Mouse (Mus musculus): ENCODE measurements around the gene Tsnaxip1. TPM values are rescaled to one million over a fixed set of nuclear protein-coding genes. Genes with fewer than 3 reads are reported as not detected.

The Tsnaxip1 gene
- total RNA-seq (2017) = not detected in 2 replicates

DNA sequence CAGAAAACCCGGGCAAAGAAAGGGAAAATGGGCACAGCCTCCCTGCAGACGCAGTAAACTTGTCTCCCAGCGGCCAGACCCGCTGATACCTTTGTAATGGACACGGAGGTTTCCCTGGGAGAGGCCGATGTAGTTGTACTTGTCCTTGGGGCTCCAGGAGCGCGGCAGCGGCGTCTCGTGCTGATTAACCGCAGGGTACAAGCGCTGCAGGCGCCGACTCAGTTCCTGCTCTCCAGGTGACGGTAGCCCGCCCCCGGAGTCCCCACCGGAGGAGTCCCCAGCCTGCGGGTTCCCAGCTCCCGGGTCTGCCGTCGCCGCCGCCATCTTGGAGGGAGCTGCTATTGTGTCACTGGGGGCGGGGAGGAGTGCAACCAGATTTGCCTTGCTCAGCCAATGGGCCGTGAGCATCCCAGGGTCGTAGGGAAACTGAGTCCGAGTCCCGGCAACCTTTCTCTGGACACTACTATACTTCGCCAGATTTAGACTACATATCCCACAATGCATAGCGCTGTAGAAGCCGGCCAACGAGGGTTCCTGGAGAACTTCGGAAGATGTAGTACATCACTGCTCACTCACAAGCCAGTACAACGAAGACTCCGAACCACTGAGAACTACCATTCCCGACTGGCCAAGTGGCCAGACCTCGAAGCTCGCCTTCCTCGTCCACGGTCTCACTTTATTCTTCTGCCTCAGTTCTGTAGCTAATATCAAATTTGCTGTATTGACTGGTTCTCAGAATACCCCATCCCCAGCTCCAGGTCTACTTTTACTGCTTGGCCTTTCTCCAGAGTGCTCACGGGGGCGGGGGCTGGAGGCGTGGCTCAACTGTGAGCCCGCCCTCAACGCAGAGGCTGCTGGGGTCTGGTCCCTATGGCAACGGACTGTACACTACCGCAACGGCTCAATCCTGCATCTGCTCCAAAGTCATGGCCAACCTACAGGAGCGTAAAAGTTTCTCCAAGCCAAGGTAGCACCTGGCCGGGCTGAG lies at the start of gene Tsnaxip1, which contains the start of gene Ranbp10:
TSS of gene Tsnaxip1 (plus strand) at position 871 of the 988 bp plus-strand sequence.
TSS of gene Ranbp10 (minus strand) at position 490 of the 988 bp plus-strand sequence.
- ATAC-seq (replicated peaks in 1 of 2; ENCODE audit: insufficient read depth in 1 of 2, low FRiP score in 2 of 2, low TSS enrichment in 1 of 2, low read depth in 1 of 2, poor library complexity in 2 of 2, severe bottlenecking in 2 of 2) = peak; percentile 96

DNA sequence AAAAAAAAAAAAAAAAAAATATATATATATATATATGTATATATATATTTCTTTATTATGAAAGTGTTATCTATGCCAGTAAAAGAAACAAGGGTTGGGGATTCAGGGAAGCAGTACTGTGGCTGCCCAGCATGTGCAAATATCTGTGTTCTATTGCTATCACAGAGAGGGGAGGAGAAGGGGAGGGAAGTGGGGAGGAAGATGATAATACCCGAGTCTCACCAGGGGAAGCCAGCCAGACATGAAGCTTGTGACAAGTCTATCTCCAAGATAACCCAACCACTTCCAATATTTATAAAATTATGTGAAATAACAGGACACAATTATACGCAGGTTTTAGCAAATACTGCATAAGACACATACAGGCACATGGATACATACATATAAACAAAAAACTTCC lies 49.7 kb upstream of the Tsnaxip1 start:
- no peak for ATAC-seq (replicated peaks in 1 of 2; ENCODE audit: insufficient read depth in 1 of 2, low FRiP score in 2 of 2, low TSS enrichment in 1 of 2, low read depth in 1 of 2, poor library complexity in 2 of 2, severe bottlenecking in 2 of 2)

DNA sequence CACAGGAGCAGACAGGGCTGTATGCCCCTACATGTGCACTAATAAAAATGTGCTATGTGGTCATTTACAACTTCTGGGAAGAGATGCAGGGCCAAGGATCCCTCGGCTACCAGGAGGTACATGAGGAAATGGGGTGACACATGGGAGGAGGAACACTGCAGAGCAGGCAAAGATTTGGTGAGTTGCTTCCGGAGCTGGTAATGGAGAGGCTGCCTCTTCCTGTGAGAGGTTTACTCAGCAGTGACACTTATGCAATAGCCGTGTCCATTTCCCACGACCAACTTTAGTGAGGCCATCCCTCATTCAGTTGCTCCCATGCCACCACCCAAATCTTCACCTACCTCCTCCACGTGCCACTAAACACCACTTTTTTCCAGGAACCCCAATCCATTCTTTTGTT lies 47.2 kb upstream of the Tsnaxip1 start:
- ATAC-seq (replicated peaks in 1 of 2; ENCODE audit: insufficient read depth in 1 of 2, low FRiP score in 2 of 2, low TSS enrichment in 1 of 2, low read depth in 1 of 2, poor library complexity in 2 of 2, severe bottlenecking in 2 of 2) = no peak

DNA sequence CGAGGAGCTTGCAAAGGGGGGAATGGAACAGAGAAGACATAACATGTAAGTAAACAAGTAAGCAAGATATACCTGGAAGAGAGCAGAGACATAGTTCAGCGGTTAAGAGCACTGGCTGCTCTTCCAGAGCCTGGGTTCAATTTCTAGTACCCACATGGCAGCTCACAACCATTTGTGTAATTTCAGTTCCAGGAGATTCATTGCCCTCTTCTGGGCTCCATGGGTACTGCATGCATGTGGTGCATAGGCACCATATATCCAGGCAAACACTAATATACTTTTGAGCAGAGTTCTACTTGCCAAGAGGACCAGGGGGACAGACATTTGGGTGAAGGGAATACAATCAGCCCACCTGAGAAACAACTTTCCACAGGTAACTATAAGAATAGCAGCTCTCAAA lies 39.3 kb upstream of the Tsnaxip1 start:
- peak; percentile 44 to 58; a peak in 3 of 4 replicates for ATAC-seq (replicated peaks in 1 of 2; ENCODE audit: insufficient read depth in 1 of 2, low FRiP score in 2 of 2, low TSS enrichment in 1 of 2, low read depth in 1 of 2, poor library complexity in 2 of 2, severe bottlenecking in 2 of 2)

DNA sequence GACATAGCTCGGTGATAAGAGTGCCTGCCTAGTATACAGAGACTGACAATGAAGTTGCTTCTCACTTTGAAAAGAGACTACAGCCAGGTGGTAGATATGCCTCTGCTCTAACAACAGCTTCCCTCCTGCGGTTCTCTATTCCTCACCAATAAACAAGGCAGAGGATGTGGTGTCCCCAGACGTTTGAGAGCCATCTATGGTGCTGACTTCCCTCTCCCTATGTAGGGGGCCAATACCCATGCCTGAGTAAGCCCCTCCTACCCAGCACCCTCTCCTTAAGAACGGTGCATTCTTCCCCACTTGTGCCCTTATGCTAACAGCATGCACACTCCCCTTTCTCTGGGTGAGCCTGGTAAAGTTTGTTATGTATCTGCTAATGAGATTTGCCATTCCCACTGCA lies 38.6 kb upstream of the Tsnaxip1 start:
- ATAC-seq (replicated peaks in 1 of 2; ENCODE audit: insufficient read depth in 1 of 2, low FRiP score in 2 of 2, low TSS enrichment in 1 of 2, low read depth in 1 of 2, poor library complexity in 2 of 2, severe bottlenecking in 2 of 2) = peak; percentile 76 to 84

DNA sequence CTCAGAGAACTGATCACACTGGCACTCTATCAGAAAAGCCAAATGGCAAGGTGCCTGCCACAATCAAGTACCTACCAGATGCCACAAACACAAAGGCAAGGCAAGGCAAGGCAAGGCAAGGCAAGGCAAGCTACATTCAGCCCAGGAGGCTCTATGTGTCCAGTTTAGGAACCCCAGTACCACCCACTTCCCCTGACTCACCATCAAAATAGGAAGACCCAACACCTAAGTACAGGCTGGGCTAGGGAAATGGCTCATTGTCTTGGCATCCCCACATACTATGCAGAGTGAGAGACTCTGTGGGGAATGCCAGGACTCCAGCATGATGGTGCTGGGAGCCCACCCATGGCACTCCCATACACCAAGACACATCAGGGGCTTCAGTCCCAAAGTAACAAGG lies 37.9 kb upstream of the Tsnaxip1 start:
- ATAC-seq (replicated peaks in 1 of 2; ENCODE audit: insufficient read depth in 1 of 2, low FRiP score in 2 of 2, low TSS enrichment in 1 of 2, low read depth in 1 of 2, poor library complexity in 2 of 2, severe bottlenecking in 2 of 2) = no peak

DNA sequence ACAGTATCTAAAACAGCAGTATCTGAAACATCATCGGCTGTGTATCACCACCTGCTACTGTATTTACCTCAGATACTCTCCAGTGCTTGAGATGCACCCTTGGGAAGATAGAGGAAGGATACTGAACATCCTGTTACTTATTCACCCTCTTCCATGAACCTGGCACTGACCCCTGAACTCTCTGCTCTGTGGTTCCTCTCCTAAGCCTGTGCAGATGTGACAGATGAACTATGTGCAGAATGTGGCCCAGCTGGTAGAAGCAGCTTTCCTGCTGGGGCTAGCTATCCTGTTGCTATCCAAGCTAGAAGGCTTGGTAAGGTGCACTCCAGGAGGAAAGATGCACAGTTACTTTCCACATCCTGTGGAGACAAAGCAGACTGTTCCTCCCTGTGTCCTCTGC lies 34.2 kb upstream of the Tsnaxip1 start:
- no peak for ATAC-seq (replicated peaks in 1 of 2; ENCODE audit: insufficient read depth in 1 of 2, low FRiP score in 2 of 2, low TSS enrichment in 1 of 2, low read depth in 1 of 2, poor library complexity in 2 of 2, severe bottlenecking in 2 of 2)

DNA sequence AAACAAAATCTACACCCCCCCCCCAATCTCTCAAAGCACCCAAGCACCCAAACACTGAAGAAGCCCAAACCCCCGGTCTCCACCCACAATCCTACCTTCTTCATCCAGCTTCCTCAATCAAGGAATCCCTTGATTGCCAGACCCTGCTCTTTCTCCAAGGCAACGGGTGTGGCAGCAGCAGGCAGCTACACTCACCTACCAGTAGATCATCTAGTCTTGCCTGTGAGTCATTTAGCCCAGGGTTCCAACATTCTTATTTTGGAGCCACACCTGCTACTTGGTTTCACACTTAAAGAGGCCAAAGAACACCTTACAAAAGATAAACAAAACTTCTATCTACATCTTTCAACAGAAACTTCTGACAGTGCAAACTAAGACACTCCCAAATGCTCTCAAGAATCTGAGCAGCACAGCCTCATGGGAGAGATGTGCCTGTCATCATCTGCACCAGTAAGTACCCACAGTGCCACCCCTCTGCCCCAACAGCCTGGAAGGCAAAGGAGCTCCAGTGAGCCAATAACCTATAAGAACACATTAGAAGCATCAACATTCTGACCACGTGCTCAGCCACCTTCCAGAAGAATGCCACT lies 33.4 kb upstream of the Tsnaxip1 start:
- no peak for ATAC-seq (replicated peaks in 1 of 2; ENCODE audit: insufficient read depth in 1 of 2, low FRiP score in 2 of 2, low TSS enrichment in 1 of 2, low read depth in 1 of 2, poor library complexity in 2 of 2, severe bottlenecking in 2 of 2)

DNA sequence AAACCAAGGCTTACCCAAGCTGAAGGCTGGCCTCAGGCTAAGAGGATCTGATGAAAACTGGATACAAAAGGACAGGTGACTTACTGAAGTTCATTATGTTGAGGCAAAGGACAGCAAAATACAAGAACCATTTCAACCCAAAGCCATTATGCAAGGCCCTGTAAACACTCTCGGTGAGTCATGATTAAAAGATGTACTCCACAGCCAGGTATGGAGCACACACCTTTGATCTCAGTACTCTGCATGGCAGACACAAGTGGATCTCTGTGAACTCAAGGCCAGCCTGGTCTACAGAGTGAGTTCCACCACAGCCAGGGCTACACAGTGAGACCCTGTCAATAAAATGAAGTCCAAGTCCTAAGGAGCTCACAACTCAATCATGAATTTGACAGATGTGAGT lies 31.7 kb upstream of the Tsnaxip1 start:
- no peak for ATAC-seq (replicated peaks in 1 of 2; ENCODE audit: insufficient read depth in 1 of 2, low FRiP score in 2 of 2, low TSS enrichment in 1 of 2, low read depth in 1 of 2, poor library complexity in 2 of 2, severe bottlenecking in 2 of 2)

DNA sequence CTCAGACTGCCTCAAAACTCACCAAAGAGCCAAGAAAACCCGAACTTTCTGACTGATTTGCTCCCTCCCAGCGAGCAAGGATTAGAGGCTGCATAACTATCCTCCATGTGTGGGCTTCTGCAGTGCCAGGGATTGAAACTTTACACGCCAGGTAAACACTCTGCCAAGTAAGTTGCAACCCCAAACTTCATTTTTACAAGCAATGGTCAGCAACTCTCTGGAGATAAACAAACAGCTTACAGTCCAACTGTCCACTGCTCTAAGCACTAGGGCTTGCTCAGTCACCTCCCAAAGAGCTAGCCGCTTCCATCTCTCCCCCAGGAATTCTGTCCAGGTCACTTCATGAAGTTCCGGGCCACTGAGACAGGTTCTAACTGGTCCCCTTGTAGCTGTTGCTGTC lies 29.1 kb upstream of the Tsnaxip1 start:
- no peak for ATAC-seq (replicated peaks in 1 of 2; ENCODE audit: insufficient read depth in 1 of 2, low FRiP score in 2 of 2, low TSS enrichment in 1 of 2, low read depth in 1 of 2, poor library complexity in 2 of 2, severe bottlenecking in 2 of 2)

DNA sequence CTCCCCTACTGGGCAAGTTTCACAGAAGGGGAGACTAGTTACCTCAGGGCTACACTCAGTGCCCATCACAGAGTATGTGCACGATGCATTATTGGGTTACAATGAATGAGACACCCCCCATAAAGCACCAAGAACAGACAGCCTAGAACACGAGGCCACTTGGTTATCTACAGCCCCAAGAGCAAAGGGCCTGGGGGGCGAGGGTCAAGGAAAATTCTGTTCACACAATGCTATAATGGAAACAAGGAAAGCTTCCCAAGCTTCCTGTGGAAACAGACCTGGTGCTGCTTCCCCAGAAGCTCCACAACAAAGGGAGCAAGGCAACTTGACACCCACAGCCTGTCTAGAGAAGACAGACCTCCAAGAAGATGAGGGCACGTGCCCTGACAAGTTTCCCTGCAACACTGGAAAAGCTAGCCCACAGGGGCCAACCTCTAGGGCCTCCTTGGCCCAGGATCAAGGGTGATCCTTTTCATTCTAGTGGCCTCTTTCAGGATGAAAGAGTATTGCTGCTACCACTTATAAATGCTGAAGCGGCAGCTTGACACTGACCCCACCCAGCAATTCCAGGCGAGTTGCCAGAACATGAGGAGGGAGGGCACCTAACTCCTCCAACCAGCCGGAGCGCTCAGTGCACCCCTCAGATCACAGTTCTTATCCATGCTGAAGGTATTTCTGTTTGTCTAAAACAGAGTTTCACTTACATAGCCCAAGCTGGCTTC lies 28.3 kb upstream of the Tsnaxip1 start:
- ATAC-seq (replicated peaks in 1 of 2; ENCODE audit: insufficient read depth in 1 of 2, low FRiP score in 2 of 2, low TSS enrichment in 1 of 2, low read depth in 1 of 2, poor library complexity in 2 of 2, severe bottlenecking in 2 of 2) = peak in 1 of 2 experiments; percentile 53; a peak in 1 of 4 replicates

DNA sequence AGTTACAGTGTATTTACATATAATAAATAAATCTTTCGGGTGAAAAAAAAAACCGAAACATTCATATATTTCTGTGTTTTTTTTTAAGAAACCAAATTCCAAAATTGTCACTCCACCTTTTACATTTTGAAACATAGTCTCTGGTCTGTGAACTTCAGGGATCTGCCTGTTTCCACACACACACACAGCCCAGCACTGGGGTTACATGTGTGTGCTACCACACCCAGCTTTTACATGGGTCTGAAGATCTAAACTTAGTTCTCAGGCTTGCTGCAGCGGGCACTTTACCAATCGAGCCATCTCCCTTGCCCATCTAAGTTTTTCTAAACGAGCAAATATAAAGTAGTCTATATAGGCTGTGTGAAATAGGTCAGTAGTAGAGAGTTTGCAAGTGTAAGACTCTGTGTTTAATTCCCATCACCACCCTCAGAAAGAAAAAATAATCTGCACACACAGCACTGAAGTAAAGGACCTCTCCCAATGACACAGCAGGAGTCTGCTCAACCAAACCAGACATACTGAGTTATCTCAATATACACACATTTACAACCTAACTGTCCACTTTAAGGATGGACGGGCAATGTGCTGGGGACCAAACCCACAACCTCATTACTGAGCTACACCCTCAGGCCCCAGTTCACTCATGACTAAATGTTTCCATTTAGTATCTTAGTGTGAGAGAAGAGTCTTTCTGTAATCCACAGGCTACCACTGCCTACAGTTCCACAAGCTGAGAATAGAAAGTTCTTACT lies 26.2 kb upstream of the Tsnaxip1 start:
- ATAC-seq (replicated peaks in 1 of 2; ENCODE audit: insufficient read depth in 1 of 2, low FRiP score in 2 of 2, low TSS enrichment in 1 of 2, low read depth in 1 of 2, poor library complexity in 2 of 2, severe bottlenecking in 2 of 2) = 0 out of 4 replicates have a peak, but pooled peaks of 1 of the 2 experiments have one; percentile 10

DNA sequence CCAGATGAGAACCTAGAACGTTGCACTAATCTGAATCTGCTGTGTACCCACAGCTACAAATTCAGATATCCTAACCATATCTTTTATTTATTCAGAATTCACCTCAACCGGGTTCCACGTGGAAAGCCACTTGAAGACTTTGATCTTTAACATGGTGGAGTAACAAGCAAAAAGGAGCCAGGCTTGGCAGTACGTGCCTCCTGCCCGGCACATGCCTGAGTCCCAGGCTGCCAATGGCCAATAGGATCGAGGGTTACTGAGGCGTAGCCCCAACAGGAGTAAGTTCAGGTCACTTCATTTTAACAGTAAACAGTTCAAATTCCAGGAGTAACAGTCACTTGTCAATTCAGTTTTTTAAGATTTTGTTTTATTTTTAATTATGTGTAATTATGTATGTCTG lies 22.7 kb upstream of the Tsnaxip1 start:
- ATAC-seq (replicated peaks in 1 of 2; ENCODE audit: insufficient read depth in 1 of 2, low FRiP score in 2 of 2, low TSS enrichment in 1 of 2, low read depth in 1 of 2, poor library complexity in 2 of 2, severe bottlenecking in 2 of 2) = no peak

DNA sequence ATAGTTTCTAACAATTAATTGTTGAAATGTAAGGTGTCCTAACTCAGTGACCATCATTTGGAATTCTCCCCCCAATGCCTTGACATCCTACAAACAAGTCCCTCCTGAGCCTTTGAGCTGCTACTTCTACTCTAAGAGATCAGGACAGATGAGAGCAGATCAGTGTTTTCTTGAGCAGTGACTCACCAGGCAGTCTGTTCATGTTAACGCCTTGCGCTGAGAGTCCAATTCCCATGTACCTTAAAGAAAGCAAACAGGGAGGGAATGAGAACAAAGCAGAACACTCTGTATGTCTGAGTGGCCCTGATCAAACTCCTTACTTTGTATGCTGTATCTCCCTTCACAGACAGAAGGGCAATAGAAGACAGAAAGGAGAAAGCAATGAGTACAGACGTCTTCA lies 22.2 kb upstream of the Tsnaxip1 start:
- no peak for ATAC-seq (replicated peaks in 1 of 2; ENCODE audit: insufficient read depth in 1 of 2, low FRiP score in 2 of 2, low TSS enrichment in 1 of 2, low read depth in 1 of 2, poor library complexity in 2 of 2, severe bottlenecking in 2 of 2)

DNA sequence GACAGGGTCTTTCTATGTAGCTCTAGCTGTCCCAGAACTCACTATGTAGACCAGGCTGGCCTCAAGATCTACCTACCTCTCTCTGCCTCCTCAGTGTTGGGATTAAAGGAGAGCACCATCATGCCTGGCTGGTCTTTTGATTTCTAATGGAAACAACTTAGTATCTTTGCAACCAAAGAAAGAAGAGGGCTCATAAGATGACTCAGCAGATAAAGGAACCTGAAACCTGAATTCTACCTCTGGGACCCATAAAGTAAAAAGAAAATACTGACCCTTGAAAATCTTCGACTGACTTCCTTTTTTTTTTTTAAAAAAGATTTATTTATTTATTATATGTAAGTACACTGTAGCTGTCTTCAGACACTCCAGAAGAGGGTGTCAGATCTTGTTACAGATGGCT lies 21.6 kb upstream of the Tsnaxip1 start:
- ATAC-seq (replicated peaks in 1 of 2; ENCODE audit: insufficient read depth in 1 of 2, low FRiP score in 2 of 2, low TSS enrichment in 1 of 2, low read depth in 1 of 2, poor library complexity in 2 of 2, severe bottlenecking in 2 of 2) = no peak

DNA sequence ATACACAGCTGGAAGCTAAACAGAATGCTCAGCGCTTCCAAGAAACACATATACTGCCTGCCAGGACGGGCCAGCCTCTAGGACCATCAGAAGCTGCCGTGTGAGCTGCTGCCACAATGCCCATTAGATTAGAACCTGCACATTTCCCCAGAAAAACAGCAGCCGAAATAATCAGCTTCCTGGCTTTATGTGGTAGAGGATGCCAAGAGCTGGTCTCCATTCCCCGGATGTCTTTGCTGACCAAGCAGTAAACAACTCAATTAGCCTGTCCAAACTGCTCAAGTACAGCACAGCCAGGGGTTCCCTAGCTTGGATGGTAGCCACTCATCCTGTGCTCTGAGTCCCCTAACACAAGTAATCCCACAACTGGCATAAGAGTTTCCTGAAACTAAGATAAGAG lies 19.8 kb upstream of the Tsnaxip1 start:
- ATAC-seq (replicated peaks in 1 of 2; ENCODE audit: insufficient read depth in 1 of 2, low FRiP score in 2 of 2, low TSS enrichment in 1 of 2, low read depth in 1 of 2, poor library complexity in 2 of 2, severe bottlenecking in 2 of 2) = no peak

DNA sequence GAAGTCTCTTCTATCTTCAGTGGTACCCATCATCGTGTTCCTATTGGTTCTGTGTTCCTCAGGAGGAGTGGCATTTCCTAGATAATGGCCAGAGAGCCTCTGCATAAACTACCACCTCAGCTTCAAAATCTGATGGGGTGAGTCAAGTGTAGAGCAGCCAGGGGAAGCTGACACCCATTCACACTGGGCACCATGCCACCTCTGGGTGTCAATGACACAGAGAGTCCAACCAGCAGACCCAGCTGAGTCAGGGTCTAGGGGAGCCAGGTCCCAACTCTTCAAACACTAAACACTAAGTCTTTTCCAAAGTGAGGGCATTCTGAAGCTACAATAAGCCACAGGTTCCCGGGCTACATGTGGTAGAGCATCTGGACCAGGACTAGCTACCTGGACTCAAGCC lies 19.1 kb upstream of the Tsnaxip1 start:
- no peak for ATAC-seq (replicated peaks in 1 of 2; ENCODE audit: insufficient read depth in 1 of 2, low FRiP score in 2 of 2, low TSS enrichment in 1 of 2, low read depth in 1 of 2, poor library complexity in 2 of 2, severe bottlenecking in 2 of 2)

Data from hematopoietic stem cell, adult 5-6 weeks (primary cell).